Mouse (Mus musculus): ENCODE measurements around the gene Fam187a. TPM values are rescaled to one million over a fixed set of nuclear protein-coding genes. Genes with fewer than 3 reads are reported as not detected.

Gene Fam187a
- polyA plus RNA-seq, 1 experiment: 0.05 TPM

GRCm38 (mm10) chr11:102845926-102846325, 39.0 kb upstream of the Fam187a start:
- Histone ChIP-seq H3K4me3 (ENCODE audit: insufficient read depth, poor library complexity, severe bottlenecking) (no peak overlapping the region), H3ac (ENCODE audit: control insufficient read depth, insufficient read length, low read depth) (no peak overlapping the region), H3K79me2 (ENCODE audit: control insufficient read depth, insufficient read depth) (no peaks in the 10 kb centered on the region), H3K79me3 (ENCODE audit: low read depth) (peaks cover 1% of the 10 kb centered on the region), H3K36me3 (ENCODE audit: control insufficient read depth, insufficient read depth) (peaks cover 94% of the 10 kb centered on the region), H3K27me3 (ENCODE audit: control insufficient read depth, insufficient read depth, insufficient read length) (no peaks in the 10 kb centered on the region)
- no peak for TF ChIP-seq FOSL1 (IDR thresholded peaks at IDR 0.05; ENCODE audit: insufficient read depth, low read length, poor library complexity, severe bottlenecking)
- TF ChIP-seq CEBPB (IDR thresholded peaks at IDR 0.05; ENCODE audit: low read depth): no peak
- TF ChIP-seq MYOG (IDR thresholded peaks at IDR 0.05; ENCODE audit: control insufficient read depth, extremely low read depth, insufficient read length): no peak
- TF ChIP-seq USF1 (IDR thresholded peaks at IDR 0.05; ENCODE audit: low read depth): no peak
- TF ChIP-seq MAX (IDR thresholded peaks at IDR 0.05): no peak
- TF ChIP-seq CTCF (IDR thresholded peaks at IDR 0.05; ENCODE audit: control insufficient read depth, insufficient read depth, insufficient read length): no peak
- no peak for TF ChIP-seq MYOD1 (IDR thresholded peaks at IDR 0.05; ENCODE audit: control insufficient read depth, insufficient read length, low read depth)

DNA sequence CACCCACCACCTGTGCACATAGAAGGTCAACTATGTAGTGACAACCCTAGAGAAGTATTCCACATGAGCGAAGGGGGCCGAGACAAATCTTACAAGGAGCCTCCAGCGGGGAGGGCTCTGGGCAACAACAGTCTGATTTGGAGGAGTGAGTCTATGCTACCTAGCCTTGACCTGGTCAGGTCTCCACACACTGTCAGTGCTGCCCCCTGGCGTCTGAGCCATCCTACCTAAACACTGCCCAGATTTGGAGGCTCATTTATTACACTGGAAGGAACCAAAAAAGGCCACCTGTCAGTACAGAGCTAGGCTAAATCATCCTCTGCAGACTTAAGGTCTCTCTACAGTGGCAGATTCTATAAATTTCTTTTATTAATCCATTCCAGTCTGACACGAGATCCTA, 33.1 kb upstream of the Fam187a start:
- Histone ChIP-seq H3K79me2 (ENCODE audit: control insufficient read depth, insufficient read depth) (no peaks in the 10 kb centered on the region), H3ac (ENCODE audit: control insufficient read depth, insufficient read length, low read depth) (no peak overlapping the region), H3K79me3 (ENCODE audit: low read depth) (no peaks in the 10 kb centered on the region), H3K36me3 (ENCODE audit: control insufficient read depth, insufficient read depth) (peaks cover 92% of the 10 kb centered on the region), H3K27me3 (ENCODE audit: control insufficient read depth, insufficient read depth, insufficient read length) (no peaks in the 10 kb centered on the region), H3K4me3 (ENCODE audit: insufficient read depth, poor library complexity, severe bottlenecking) (no peak overlapping the region)
- TF ChIP-seq USF1 (IDR thresholded peaks at IDR 0.05; ENCODE audit: low read depth): no peak
- no peak for TF ChIP-seq CEBPB (IDR thresholded peaks at IDR 0.05; ENCODE audit: low read depth)
- TF ChIP-seq FOSL1 (IDR thresholded peaks at IDR 0.05; ENCODE audit: insufficient read depth, low read length, poor library complexity, severe bottlenecking): no peak
- peak; percentile 58 for TF ChIP-seq CTCF (IDR thresholded peaks at IDR 0.05; ENCODE audit: control insufficient read depth, insufficient read depth, insufficient read length)

GRCm38 (mm10) chr11:102853760-102854159, 31.2 kb upstream of the Fam187a start:
- Histone ChIP-seq H3K27me3 (ENCODE audit: control insufficient read depth, insufficient read depth, insufficient read length) (no peaks in the 10 kb centered on the region), H3ac (ENCODE audit: control insufficient read depth, insufficient read length, low read depth) (no peak overlapping the region), H3K79me2 (ENCODE audit: control insufficient read depth, insufficient read depth) (no peaks in the 10 kb centered on the region), H3K4me3 (ENCODE audit: insufficient read depth, poor library complexity, severe bottlenecking) (no peak overlapping the region), H3K79me3 (ENCODE audit: low read depth) (no peaks in the 10 kb centered on the region), H3K36me3 (ENCODE audit: control insufficient read depth, insufficient read depth) (peaks cover 87% of the 10 kb centered on the region)
- TF ChIP-seq FOSL1 (IDR thresholded peaks at IDR 0.05; ENCODE audit: insufficient read depth, low read length, poor library complexity, severe bottlenecking) (no peak), MAX (IDR thresholded peaks at IDR 0.05) (no peak), MYOG (IDR thresholded peaks at IDR 0.05; ENCODE audit: control insufficient read depth, extremely low read depth, insufficient read length) (no peak)

DNA sequence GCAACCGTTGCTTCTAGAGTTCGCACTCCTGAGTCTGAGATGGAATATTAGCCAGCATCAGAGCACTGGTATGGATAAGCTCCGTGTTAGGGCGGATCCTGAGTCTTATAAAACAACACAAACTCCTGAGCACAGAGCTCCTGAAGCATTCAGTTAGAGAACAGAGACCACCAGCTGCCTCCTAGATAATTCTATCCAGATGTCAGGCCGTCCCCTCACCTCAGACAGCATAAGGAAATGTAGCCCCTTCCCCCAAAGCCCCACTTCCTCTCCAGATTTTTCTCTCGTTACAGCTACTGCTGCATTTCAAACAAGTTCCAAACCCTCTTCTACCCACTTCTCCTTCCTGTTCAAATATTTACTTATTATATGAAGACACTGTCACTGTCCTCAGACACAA, 29.0 kb upstream of the Fam187a start:
- no peaks in the 10 kb centered on the region for H3K27me3 ChIP-seq (ENCODE audit: control insufficient read depth, insufficient read depth, insufficient read length)
- no peak overlapping the region for H3K4me3 ChIP-seq (ENCODE audit: insufficient read depth, poor library complexity, severe bottlenecking)
- no peak for TF ChIP-seq USF1 (IDR thresholded peaks at IDR 0.05; ENCODE audit: low read depth)
- no peak for TF ChIP-seq CTCF (IDR thresholded peaks at IDR 0.05; ENCODE audit: control insufficient read depth, insufficient read depth, insufficient read length)
- no peak for TF ChIP-seq MYOG (IDR thresholded peaks at IDR 0.05; ENCODE audit: control insufficient read depth, extremely low read depth, insufficient read length)
- TF ChIP-seq MYOD1 (IDR thresholded peaks at IDR 0.05; ENCODE audit: control insufficient read depth, insufficient read length, low read depth): no peak
- no peak for TF ChIP-seq FOSL1 (IDR thresholded peaks at IDR 0.05; ENCODE audit: insufficient read depth, low read length, poor library complexity, severe bottlenecking)
- no peak for TF ChIP-seq CEBPB (IDR thresholded peaks at IDR 0.05; ENCODE audit: low read depth)
- no peak for TF ChIP-seq MAX (IDR thresholded peaks at IDR 0.05)
- H3ac ChIP-seq (ENCODE audit: control insufficient read depth, insufficient read length, low read depth): no peak overlapping the region
- H3K79me2 ChIP-seq (ENCODE audit: control insufficient read depth, insufficient read depth): no peaks in the 10 kb centered on the region
- H3K79me3 ChIP-seq (ENCODE audit: low read depth): no peaks in the 10 kb centered on the region
- peaks cover 89% of the 10 kb centered on the region for H3K36me3 ChIP-seq (ENCODE audit: control insufficient read depth, insufficient read depth)

DNA sequence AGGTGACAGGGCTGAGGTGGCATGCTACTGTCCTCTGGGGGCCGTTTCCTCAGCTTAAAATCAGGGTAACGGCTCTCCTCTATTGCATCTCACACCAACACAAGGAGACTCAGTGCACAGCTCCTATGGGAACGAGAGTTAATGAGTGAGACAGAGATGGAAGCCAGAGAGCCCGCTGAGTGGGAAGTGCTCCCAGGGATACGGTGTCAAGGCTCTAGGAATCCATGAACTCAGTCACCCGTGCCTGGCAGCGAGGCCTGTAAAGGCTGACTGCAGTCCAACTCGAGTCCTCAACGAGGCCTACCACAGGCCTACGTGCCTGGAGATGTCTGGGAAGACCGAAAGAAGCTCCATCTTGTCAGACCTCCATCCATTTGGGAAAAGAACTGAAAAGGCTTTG, 26.0 kb upstream of the Fam187a start:
- H3K36me3 ChIP-seq (ENCODE audit: control insufficient read depth, insufficient read depth): peaks cover 89% of the 10 kb centered on the region
- H3ac ChIP-seq (ENCODE audit: control insufficient read depth, insufficient read length, low read depth): no peak overlapping the region
- H3K79me3 ChIP-seq (ENCODE audit: low read depth): no peaks in the 10 kb centered on the region
- H3K4me3 ChIP-seq (ENCODE audit: insufficient read depth, poor library complexity, severe bottlenecking): no peak overlapping the region
- H3K27me3 ChIP-seq (ENCODE audit: control insufficient read depth, insufficient read depth, insufficient read length): no peaks in the 10 kb centered on the region
- no peaks in the 10 kb centered on the region for H3K79me2 ChIP-seq (ENCODE audit: control insufficient read depth, insufficient read depth)
- TF ChIP-seq MYOD1 (IDR thresholded peaks at IDR 0.05; ENCODE audit: control insufficient read depth, insufficient read length, low read depth) (no peak), CTCF (IDR thresholded peaks at IDR 0.05; ENCODE audit: control insufficient read depth, insufficient read depth, insufficient read length) (no peak), USF1 (IDR thresholded peaks at IDR 0.05; ENCODE audit: low read depth) (no peak), CEBPB (IDR thresholded peaks at IDR 0.05; ENCODE audit: low read depth) (no peak), MAX (IDR thresholded peaks at IDR 0.05) (no peak), MYOG (IDR thresholded peaks at IDR 0.05; ENCODE audit: control insufficient read depth, extremely low read depth, insufficient read length) (no peak), FOSL1 (IDR thresholded peaks at IDR 0.05; ENCODE audit: insufficient read depth, low read length, poor library complexity, severe bottlenecking) (no peak)

GRCm38 (mm10) chr11:102859933-102860332, 25.0 kb upstream of the Fam187a start:
- Histone ChIP-seq H3K79me3 (ENCODE audit: low read depth) (no peaks in the 10 kb centered on the region), H3K4me3 (ENCODE audit: insufficient read depth, poor library complexity, severe bottlenecking) (no peak overlapping the region), H3K79me2 (ENCODE audit: control insufficient read depth, insufficient read depth) (no peaks in the 10 kb centered on the region), H3K36me3 (ENCODE audit: control insufficient read depth, insufficient read depth) (peaks cover 89% of the 10 kb centered on the region), H3ac (ENCODE audit: control insufficient read depth, insufficient read length, low read depth) (no peak overlapping the region), H3K27me3 (ENCODE audit: control insufficient read depth, insufficient read depth, insufficient read length) (no peaks in the 10 kb centered on the region)
- TF ChIP-seq USF1 (IDR thresholded peaks at IDR 0.05; ENCODE audit: low read depth): no peak
- no peak for TF ChIP-seq CTCF (IDR thresholded peaks at IDR 0.05; ENCODE audit: control insufficient read depth, insufficient read depth, insufficient read length)
- TF ChIP-seq MAX (IDR thresholded peaks at IDR 0.05): no peak
- TF ChIP-seq FOSL1 (IDR thresholded peaks at IDR 0.05; ENCODE audit: insufficient read depth, low read length, poor library complexity, severe bottlenecking): no peak
- TF ChIP-seq CEBPB (IDR thresholded peaks at IDR 0.05; ENCODE audit: low read depth): no peak
- no peak for TF ChIP-seq MYOD1 (IDR thresholded peaks at IDR 0.05; ENCODE audit: control insufficient read depth, insufficient read length, low read depth)
- no peak for TF ChIP-seq MYOG (IDR thresholded peaks at IDR 0.05; ENCODE audit: control insufficient read depth, extremely low read depth, insufficient read length)

All from C2C12 (cell line).